Mouse (Mus musculus) lung, postnatal 25 days (tissue): ENCODE results near the gene Tacc2.
"Not testable (repeated sequence)": the region's sequence is repeated elsewhere in the genome, so short reads cannot be mapped to it uniquely, and the experiment has no call there.

ENCODE experiments used
- DNase-seq: peaks from one replicate; pipeline ENCODE4 v3.0.0; 2022; ENCODE audit warnings: low spot score

The Tacc2 gene

DNA sequence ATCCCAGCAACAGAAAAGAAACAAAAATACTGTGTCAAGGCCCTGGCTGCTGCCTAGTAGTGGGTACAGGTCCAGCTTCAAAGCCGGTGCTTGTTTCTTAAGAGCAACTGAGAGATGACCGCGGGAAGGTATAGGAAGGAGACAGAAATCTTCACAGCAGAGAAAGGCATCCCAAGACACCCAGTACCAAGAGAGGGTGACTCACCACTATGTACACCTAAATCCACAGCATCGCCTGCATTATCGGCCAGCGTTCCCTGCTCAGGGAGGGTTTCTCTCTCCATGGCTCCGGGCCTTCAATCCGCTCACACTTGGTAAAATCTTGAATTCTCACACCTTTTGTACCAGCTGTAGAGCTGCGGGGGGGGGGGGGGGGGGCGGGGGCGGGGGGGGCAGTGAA is 4.4 kb upstream of the Tacc2 start, which contains the start of gene Nsmce4a:
TSS of gene Nsmce4a (minus strand) at position 298 of the 400 bp plus-strand sequence.
- no peak for DNase-seq

DNA sequence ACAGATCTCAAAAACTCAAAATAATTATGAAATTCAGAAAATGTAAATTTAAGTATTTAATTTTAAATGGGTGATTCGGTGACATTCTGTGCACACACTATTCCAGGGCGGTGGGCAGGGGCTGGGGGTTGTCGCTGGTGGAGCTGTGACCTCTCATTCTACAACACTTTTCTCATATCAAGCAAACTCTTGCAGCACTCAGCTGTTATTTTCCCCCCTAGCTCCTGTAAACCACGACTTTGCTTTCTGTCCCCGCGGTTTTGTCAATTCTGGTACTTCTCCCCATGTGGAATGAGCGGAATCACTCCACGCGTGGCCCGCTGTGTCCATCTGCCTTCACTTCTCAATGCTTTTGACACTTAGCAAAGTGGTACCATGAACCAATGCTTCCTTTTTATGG is 3.5 kb upstream of the Tacc2 start:
- no peak for DNase-seq

DNA sequence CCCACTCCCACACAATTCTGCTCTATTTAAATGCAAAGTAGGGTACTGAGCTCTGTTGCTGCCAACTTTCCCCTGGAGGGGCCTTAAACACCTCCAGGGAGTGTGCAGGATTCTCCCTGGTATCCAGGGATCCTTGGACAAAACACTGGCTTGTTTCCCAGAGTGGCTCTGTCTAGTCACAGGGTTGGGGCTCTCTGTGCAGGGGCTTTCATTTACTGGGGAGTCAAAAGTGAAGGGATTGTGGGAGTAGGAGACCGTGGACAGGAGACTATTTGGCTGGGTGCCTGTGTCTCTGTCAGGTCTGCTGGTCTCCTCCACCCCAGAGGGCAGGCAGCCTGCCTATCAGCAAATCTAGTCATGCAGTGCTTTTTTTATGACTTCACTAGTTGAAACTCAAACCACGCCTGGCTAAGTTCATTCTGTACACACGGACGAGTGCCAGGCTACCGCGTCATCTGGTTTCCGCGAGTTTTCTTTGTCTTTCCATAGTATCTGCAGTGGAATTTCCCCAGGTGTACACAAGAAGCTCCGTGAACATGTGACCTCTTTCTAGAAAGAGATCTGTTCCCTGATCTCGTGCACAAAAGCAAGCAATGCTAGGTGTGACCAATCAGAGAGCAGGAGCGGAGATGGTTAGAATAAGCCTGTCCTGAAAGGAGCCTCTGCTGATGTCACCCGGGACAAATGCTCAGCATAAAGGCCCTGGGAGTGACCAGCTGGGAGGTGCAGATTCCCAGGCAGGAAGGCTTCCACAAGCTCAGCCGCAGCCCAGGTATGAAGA is 2.8 kb upstream of the Tacc2 start:
- DNase-seq = peak; percentile 63

DNA sequence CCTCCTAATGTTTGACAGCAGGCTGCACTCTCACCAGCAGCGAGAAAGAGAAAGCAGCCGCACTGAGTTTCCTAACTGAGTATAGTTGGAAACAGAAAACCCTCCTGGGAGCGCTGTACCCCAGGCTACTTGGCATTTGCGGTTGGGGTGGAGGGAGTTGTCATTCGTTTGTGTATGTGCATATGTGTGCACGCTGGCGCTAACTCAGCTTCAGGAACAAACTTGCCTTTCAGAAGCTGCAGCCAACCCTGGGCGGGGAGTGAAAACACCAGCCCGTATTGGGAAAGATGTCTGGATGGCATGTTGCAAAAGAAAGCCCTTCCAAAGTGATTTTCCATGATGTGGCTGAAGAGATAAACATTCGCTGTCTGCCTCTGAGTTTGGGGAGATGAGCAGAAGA is 257 bp upstream of the Tacc2 start:
- DNase-seq = peak; percentile 56

DNA sequence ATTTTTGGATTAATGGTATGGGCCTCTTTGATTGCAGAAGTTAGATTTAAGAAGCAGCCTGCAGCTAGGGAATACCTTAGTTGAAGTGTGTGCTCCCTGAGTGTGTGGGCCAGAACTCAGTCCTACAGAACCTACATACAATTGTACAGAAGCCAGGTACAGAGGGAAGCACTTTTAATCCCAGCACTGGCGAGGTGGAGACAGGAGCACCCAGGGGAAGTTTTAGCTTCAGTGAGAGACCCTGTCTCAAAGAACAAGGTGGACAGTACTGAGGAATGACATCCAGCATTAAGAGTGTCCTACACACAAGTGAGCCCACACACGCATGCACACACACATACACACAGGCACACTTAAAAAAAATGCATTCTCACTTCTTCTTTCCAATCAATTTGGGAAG is 828 bp downstream of the Tacc2 start:
- no peak for DNase-seq

DNA sequence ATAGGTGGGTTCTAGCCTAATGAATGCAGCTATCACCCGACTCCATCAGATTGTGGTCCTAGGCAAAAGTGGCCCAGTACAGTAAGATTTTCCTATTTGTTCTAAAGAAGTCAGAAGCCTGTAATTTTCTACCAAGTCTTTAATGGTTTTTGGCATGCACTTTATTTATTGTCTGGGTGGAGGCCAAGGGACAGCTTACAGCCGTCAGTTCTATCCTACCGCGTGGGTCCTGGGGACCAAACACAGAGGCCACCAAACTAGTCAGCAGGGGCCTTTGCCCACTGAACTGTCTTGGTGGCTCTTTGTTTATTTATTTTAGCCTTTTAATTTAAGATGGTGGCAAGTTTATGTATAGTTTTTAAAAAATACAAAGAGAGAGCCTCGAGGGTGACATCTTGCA is 1.4 kb downstream of the Tacc2 start:
- no peak for DNase-seq

DNA sequence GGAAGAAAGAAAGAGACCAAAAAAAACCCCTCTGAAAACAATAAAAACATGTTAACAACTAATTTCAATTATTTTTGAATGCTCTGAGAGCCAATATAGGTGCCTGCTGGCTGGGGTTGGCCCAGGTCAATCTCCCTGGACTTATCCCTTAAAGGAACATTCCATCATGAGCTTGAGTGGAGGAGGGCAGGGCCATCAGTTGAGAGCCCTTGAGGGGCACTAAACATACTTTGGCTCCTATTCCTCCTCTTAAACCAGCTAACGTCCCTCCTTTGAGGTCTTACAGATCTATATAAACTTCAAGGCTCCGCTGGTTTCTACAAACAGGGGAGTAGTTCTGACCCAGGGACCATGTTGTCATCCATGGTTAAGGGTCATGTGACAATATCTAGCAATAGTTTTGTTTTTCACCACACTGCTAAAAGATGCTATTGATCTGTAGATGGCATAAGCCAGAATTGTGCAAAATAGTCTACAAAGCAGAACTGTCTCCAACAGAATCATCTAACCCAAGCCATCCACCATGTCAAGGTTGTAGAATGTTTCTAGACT is 9.4 kb downstream of the Tacc2 start:
- peak; percentile 82 for DNase-seq

DNA sequence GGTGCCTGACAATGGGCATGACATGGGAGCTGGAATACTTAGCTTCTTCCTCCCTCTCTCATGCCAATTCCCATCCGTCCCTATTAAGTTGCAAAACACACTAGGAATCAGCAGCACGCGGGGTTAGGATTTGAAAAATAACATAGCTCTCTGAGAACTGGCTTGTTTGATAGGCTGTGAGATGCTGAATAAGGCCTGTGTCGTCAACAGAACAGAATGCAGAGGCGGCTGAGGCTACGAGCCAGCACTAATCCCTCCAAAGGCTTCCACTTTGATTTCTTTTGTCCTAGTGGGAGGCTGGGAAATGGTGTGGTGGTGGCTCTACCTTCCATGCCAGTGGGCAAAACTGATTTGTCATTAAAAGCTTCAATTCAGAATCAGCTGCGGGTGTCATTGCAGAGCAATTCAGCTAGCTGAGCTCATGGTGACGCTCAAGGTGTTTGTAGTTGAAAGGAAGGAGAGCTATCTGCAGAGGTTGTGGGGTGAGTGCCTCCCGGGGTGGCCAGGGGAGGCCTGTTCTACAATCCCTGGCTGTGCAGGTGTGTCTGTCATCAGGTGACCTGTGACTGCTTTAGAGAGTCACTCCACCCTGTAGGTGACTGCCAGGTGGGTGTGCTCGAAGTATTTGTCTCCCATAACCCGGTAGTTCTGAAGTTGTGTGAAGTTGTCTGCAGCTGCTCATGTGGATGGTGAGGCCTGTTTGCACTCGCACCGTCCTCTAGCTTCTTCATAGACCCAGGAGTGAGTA is 13.0 kb downstream of the Tacc2 start:
- DNase-seq = peak; percentile 57

DNA sequence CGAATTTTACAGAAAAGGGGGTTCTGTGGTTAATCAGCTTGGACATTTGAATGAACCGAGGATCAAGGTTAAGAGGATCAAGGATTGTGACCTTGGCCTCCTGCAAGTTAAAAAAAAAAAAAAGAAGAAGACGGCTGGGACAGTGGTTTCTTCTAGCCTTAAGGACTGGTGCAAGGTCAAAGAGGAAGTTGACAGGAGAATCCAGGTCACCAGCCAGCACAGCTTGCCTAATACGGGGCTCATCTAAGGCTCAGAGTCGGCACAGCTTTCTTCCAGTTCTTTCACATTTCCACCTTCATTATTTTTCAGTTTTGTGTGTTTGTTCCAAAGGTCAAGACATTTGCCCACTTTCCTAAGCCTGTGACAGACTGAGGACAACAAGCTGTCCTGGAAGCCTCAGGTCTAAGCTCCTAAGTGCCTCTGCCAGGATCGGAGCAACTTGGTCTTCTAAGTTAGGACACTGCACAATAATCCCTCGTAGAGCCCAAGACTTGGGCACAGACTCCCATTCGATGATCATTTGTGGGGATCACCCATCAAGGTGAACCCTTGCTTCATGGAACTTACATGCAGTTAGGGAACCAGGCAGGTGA is 13.7 kb downstream of the Tacc2 start:
- DNase-seq = no peak

DNA sequence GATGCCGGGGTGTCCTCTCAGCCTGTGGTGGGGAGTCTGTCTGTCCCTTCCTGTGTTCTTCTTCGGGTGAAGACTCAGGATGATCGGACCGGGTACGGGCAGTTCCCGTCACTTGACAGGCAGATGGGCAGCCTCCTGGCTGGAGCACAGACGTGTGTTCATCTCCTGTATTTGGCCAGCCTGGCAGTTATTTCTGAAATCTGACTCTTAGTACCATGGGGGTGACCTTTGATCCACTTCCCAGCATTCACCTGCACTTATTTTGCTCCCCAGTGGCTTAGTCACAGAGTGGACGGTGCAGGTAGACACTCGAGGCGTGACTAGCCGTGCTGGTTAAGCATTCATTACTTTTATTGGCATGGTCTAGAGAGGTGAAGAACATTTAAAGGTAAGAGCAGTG is 15.7 kb downstream of the Tacc2 start:
- DNase-seq = not testable (repeated sequence)

DNA sequence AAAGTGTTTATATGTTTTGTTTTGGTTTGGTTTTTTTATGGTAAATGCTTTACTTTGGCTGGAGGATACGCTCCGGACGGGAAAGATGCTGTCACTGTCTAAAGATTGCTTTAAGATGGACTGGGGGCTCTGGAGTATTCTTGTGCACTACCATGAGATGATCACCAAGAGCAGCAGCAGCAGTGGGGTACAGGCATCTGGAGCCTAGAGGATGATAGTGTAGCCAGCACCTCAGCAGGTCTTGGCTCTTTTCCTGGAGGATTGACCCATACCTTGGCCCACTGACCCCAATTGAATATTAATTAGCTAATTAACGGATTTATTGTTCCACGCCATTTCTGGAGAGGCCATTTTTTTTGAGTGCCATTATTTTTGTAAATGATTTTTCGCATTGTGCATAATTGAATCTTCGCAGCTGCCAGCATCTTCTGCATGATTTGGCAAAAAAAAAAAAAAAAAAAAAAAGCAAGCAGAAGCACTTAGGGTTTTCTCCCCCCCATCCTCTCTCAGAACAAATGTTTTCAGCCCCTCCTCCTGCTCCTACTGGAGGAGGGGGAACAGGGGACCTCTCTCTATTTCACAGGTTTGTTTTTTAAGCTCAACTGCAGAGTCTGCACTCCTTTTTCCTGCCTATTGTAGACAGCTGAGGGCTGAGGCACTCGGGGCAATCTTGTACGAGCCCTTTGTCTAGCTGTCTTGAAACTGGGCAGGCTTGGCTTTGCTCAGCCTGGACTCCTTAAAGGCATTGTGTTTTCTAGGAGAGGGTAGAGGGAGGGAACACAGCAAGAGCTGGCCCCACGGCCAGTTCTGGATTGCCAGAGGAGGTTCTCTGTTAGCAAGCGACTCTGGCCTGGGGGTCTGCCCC is 16.4 kb downstream of the Tacc2 start:
- not testable (repeated sequence) for DNase-seq

DNA sequence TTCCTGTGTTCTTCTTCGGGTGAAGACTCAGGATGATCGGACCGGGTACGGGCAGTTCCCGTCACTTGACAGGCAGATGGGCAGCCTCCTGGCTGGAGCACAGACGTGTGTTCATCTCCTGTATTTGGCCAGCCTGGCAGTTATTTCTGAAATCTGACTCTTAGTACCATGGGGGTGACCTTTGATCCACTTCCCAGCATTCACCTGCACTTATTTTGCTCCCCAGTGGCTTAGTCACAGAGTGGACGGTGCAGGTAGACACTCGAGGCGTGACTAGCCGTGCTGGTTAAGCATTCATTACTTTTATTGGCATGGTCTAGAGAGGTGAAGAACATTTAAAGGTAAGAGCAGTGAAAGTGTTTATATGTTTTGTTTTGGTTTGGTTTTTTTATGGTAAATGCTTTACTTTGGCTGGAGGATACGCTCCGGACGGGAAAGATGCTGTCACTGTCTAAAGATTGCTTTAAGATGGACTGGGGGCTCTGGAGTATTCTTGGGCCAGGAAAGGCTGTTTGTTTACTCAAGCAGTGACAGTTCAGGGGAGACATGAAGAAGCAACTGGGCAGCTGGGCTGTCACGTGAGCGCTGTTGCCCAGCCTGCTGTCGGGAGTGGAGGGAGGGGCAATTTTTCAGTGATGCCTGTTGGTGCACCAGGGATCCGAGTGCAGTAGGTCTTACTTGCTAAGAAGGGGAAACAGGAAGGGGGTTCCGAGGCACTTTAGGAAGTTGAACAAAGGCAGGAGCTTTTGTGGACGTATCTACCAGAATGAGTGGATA is 19.0 kb downstream of the Tacc2 start:
- not testable (repeated sequence) for DNase-seq

DNA sequence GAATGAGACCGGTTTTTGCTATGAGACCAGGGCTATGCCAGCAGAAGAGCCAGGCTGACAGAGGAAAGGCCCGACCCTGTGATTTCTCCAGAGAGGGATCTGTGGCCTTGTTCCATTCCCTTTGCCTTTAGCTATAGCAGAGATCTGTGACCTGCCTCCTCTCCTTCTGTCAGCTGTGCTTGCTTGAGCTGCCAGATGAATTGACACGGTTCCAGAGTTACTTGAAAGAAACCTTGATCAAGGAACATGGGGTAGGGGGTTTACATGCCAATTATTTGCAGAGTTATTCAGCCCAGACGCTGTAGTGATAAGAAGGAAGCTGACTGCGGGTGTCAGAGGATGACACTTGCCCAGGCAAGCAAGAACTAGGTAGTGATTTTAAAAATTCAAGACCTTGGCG is 20.3 kb downstream of the Tacc2 start:
- no peak for DNase-seq

DNA sequence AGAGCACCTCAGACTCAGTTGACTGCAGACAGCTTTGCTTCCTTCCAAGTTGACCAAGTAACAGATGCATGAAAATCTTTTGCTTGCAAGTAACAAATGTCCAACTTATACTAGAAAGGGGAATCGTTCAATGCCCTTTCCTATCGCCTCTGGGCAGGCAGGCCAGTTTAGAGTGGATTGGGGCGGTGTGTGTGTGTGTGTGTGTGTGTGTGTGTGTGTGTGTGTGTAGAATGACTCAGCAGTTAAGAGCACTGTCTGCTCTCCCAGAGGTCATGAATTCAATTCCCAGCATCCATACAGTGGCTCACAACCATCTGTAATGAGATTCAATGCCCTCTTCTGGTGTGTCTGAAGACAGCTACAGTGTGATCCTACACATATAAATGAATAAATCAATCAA is 22.8 kb downstream of the Tacc2 start:
- no peak for DNase-seq

DNA sequence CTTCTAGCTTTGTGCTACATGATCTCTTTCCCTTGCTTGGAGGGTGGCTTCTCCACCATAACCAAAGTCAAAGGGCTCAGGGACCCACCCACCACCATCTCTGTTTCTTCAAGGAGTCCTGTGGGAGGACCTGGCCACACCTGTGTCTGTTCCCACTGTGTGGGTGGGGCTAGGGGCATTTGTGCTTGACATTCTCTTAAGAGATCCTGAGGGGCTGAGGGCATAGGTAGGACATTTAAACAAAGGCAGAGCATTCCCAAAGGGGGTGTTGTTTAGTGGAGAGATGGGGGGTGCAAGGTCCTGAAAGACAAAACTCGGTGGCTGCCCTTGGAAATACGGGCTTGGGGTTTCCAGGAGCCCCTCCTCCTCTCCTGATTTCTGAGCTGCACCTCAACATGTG is 23.3 kb downstream of the Tacc2 start:
- DNase-seq = no peak

DNA sequence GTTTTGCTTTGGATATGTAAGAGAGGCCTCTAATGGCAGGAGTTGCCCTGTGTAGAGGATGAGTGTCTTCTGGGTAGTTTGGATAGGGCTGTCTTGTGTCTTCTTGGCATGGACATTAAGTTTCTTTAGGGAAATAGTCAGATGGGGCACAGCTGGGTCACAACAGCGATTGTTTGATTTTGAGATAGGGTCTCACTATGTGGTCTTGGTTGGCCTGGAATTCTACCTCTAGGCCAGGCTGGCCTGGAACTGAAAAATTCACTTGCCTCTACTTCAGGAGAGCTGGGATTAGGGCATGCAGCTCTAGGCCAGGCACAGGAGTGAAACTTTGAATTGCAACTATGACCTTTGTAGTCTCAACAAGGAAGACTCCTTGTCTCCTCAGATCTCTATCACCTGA is 25.6 kb downstream of the Tacc2 start:
- DNase-seq = no peak

DNA sequence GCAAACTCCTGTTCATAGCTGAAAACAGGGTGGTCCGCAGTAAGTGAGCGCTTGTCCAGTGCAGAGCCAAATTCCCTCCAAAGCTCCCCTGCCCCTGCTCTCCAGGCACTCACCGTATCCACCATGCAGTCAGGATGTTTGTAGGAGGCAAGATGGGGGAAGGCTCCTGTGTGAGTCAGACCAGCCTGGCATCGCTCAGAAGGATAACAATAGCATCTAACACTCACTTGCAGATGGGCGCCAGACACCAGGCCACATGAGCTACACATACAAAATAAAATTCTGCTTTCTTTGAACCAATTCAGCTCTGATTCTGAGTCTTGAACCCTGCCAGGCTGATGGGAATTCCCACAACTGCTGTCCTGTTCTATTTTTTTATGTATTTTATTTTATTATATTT is 26.3 kb downstream of the Tacc2 start:
- no peak for DNase-seq

DNA sequence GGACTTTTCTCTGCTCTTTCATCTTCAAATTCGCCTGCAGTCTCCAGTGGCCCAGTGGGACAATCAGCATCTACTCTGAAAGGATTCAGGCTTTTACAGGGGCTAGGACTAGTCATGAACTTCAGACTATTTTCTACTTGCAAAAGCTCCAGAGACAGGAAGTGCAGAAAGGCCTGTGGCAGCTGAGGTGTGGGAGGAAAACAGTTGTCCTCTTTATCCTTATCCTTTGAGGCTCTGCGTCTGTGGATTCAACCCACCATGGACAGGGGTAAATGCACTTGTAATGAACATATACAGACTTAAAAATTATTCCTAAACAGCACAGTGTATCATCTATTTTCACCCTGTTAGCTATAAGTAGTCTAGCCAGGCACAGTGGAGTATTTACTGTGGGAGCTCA is 27.2 kb downstream of the Tacc2 start:
- no peak for DNase-seq

DNA sequence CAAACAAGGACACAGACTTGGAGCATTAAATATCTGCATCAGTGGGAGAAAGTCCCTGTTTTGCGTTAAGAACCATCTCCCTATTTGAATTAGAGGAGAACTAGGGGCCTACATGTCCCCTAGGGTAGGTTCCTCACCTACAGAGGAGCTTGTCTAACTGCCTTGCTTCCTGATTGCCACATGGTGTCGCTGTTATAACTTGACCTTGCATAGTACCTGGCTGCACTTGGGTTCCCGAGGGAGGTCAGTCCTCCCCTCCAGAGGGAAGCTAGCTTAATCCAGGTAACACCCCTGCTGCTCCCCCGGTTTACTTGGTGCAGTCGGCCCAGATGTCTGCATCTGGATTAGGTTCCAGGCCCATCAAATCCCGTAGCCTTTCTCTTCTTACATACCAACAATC is 27.9 kb downstream of the Tacc2 start:
- DNase-seq = peak; percentile 26

DNA sequence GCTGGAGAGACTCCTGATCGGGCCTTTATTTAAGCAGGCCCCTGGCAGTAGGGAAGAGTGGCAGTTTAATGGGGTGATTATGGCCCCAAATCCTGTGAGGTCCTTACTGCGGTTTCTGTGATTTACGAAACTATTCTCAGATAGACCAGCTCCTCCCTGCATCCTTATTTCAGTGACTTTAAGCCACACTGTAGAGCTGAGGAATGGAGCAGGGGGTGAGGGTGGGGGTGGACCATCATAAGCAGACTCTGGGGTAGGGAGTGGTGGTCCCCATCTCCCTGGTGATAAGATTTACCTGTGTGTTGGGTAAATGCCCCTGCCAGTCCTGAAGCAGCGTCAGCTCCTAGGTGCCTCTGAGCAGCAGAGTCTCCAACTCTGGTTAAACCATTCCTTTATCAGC is 29.7 kb downstream of the Tacc2 start:
- no peak for DNase-seq

DNA sequence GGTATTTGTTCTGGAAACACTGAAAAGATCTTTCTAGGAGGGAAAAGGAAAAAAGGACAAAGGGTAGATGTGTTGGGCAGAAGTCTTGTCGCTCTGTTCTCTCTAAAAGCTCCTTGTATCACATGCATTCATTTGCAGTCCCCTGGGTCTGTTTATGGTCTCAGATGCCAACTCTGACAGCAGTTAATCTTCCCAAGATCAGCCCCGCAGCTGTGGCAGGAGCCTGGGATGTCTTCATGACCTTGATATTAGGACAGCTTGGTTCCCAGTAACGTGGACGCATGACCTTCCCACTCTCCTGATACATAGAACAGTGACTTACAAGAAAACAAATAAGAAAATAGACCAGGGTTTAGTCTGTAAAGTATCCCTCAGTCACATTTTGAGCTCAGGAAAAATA is 36.7 kb downstream of the Tacc2 start:
- DNase-seq = no peak
